Mouse (Mus musculus) cortical plate, adult 2 months (tissue): ENCODE results near the gene Flnb. TPM values are rescaled to one million over a fixed set of nuclear protein-coding genes. Genes with fewer than 3 reads are reported as not detected.

ENCODE experiments used
- H3K27ac ChIP-seq: fragments of 200-500 bp; 2 replicates; pipeline ENCODE4 v1.5.1; 2012; ENCODE audit warnings: low read length, control low read depth, inconsistent platforms; ENCODE audit not compliant: insufficient read depth
- H3K4me1 ChIP-seq: fragments of 200-500 bp; 2 replicates; pipeline ENCODE4 v1.6.1; 2011; ENCODE audit warnings: low read length; ENCODE audit not compliant: control insufficient read depth, insufficient read depth
- H3K4me3 ChIP-seq: fragments of 200-500 bp; 2 replicates; pipeline ENCODE4 v1.5.1; 2011; ENCODE audit warnings: mild to moderate bottlenecking, low read length, control low read depth; ENCODE audit not compliant: insufficient read depth
- CTCF ChIP-seq: fragments of 200-500 bp; IDR thresholded peaks from 2 replicates; pipeline ENCODE4 v1.5.1; 2011; ENCODE audit warnings: mild to moderate bottlenecking, control low read depth, low read length; ENCODE audit not compliant: insufficient read depth; ENCODE audit errors: extremely low read depth
- POLR2A ChIP-seq: fragments of 200-500 bp; IDR thresholded peaks from 2 replicates; pipeline ENCODE4 v1.6.1; 2011; ENCODE audit warnings: mild to moderate bottlenecking, low read length, control low read depth; ENCODE audit not compliant: insufficient read depth; ENCODE audit errors: extremely low read depth
- polyA plus RNA-seq: library from polyadenylated mRNA; depleted of rRNA; stranded (reverse); fragments of >200 nt; gene quantifications from 2 replicates; pipeline ENCODE4 v1.2.3, GENCODE M21; 2012

Flnb gene
- polyA plus RNA-seq, 1 experiment, result 35.4 TPM

DNA sequence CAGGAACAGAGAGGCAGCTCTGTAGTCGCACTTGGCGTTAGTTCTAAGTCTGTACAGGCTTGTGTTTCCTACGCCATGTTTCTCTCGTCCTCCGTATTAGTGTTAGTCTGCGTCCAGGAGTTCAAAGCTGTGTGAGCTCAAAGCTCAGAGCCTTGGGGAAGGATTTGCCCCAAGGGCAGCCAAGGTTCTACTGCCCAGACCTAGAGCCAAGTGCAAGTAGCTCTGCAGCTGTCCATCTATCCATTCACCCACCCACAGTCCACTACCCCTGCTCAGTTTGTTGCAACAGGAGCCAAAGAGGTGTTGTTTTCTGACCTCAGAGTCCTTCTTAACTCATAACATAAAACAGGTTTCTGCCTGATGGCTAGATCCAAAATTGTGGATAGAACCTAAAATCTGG, 70.5 kb downstream of the Flnb start:
- TF ChIP-seq POLR2A, result no peak
- no peak for TF ChIP-seq CTCF
- Histone ChIP-seq H3K4me1 (peaks cover 6% of the 10 kb centered on the region), H3K4me3 (no peak overlapping the region), H3K27ac (peak overlapping the region; percentile 64)

DNA sequence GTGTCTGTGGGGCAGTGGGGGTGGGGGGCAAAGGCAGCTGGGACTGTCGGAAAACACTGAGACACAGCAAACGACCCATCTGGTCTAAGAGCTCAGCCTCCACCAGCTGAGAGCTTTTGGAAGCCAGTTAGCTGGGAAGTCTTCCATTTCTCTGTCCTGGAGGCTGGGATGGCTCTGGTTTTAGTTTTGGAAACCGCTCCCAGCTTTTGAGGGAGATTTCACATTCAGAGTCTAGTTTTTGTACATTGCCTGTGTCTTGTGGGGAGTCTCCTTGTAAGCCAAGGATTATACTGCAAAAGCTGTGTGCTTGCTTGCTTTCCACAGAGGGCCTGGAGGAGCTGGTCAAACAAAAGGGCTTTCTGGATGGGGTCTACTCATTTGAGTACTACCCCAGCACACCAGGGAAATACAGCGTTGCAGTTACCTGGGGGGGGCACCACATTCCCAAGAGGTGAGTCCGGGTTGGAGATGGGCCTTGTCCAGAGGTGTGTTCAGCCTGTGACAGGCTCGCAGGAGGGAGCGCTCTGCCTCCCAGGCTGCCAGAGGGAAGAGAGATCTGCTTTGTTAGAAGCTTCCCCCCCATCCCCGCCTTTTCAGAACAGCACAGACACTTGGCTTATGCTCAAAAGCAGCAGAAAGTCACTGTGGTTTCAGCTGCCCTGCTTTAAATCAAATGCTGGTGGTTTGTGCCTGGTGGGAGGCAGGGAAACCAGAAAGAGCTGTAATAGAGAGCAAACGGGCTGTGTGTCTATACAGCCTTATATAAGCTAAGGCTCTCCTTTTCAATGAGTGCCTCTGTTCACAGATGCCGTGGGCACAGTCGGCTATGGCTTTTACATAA, 71.3 kb downstream of the Flnb start:
- Histone ChIP-seq H3K4me1 (peaks cover 6% of the 10 kb centered on the region), H3K4me3 (no peak overlapping the region), H3K27ac (peak overlapping the region; percentile 75)
- TF ChIP-seq POLR2A, result peak; percentile 49; the same call in 1 of the 2 replicates
- TF ChIP-seq CTCF, result no peak

DNA sequence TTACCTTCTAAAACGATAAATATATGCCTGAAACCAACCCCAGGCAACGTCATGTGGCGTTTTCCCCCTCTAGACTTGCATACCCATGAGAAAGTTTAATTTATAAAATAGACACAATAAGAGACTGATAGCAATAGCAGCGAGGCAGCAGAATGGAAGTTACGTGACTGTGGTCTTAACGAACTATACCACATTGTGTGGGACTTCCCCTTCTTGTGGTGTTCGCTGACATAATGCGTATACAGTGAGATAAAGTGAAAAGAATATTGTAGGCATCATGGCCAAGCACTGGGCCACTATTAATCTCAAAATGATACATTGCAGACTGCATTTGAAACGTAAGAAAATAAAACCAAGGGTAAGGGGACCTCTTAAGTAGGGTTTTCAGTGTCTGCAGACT, 72.1 kb downstream of the Flnb start:
- no peak for TF ChIP-seq CTCF
- no peak for TF ChIP-seq POLR2A
- Histone ChIP-seq H3K4me1 (peaks cover 6% of the 10 kb centered on the region), H3K27ac (peak overlapping the region; percentile 75), H3K4me3 (no peak overlapping the region)

DNA sequence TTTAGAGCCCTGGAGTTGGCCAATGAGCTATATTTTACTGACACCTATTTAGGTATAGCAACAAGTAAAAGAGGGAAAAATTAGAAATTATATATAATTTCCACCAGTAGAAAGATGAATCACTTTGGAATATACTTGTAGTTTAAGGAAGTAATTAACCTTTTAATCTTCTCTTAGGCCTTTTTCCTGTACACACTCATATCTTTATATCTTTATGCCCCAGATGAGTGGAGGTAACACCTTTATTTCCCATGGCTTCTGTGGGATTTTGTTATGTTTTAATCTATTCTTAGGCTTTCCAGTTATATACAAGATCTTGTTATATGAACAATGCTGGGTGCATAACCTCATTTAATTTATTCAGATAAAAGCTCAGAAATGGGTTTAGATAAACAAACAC, 73.6 kb downstream of the Flnb start:
- Histone ChIP-seq H3K4me3 (no peak overlapping the region), H3K4me1 (peaks cover 6% of the 10 kb centered on the region), H3K27ac (no peak overlapping the region)
- TF ChIP-seq POLR2A, result no peak
- no peak for TF ChIP-seq CTCF

DNA sequence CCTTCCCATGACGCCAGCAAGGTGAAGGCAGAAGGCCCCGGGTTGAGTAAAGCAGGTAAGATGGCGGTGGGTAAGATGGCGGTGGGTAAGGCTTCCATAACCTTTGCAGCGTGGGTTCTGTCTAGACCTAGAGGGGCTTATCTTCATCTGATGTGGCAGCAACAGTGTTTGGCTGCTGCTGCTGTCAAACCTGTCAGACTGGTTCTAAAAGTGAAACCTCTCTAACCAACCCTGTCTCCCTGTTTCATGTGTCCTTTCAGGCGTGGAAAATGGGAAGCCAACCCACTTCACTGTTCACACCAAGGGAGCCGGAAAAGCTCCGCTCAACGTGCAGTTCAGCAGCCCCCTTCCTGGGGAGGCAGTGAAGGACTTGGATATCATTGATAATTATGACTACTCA, 78.4 kb downstream of the Flnb start:
- H3K27ac ChIP-seq, result no peak overlapping the region
- TF ChIP-seq POLR2A (no peak), CTCF (no peak)
- H3K4me3 ChIP-seq, result no peak overlapping the region
- H3K4me1 ChIP-seq, result peaks cover 4% of the 10 kb centered on the region; the same call in 1 of the 2 replicates

DNA sequence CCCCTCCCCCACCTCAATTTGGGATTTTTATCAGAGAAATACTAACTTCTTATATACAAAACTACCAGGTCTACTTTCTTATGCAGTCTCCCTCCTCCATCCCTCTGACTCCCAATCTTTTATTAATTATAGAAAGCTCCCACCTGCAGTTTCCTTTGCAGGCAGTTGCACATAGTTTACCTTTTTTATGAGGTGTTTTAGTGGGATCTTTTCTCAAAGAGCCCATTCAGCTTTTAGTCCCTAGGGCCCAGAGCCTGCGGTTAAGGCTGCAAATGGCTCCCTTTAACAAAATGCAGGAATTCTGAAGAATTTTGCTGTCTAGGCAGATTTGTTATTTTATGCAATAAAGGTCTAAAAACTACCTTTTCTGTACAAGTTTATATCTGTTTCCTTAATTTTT, 78.9 kb downstream of the Flnb start:
- Histone ChIP-seq H3K4me1 (peaks cover 4% of the 10 kb centered on the region; the same call in 1 of the 2 replicates), H3K27ac (no peak overlapping the region), H3K4me3 (no peak overlapping the region)
- TF ChIP-seq CTCF, result no peak
- no peak for TF ChIP-seq POLR2A

DNA sequence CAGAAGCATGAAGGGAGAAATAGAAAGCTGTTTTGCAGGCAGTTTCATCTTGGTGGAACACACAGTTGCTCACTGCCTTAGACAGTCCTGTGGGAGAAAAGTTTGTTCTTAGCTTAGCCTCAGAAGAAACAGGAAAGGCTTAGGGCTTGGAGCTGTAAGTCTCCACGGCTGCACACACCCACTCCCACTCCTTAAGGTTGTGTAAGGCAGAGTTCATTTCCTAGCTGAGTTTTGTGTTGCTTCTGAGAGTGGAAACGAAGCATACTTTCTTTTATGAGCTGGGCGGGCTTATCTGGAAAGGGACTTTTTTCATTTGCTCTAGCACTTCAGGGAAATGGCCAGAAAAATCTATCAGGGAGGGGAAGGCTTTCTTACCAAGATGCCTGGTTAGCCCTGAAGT, 82.2 kb downstream of the Flnb start:
- H3K4me3 ChIP-seq, result no peak overlapping the region
- H3K27ac ChIP-seq, result no peak overlapping the region
- H3K4me1 ChIP-seq, result peaks cover 4% of the 10 kb centered on the region; the same call in 1 of the 2 replicates
- TF ChIP-seq CTCF (no peak), POLR2A (no peak)

DNA sequence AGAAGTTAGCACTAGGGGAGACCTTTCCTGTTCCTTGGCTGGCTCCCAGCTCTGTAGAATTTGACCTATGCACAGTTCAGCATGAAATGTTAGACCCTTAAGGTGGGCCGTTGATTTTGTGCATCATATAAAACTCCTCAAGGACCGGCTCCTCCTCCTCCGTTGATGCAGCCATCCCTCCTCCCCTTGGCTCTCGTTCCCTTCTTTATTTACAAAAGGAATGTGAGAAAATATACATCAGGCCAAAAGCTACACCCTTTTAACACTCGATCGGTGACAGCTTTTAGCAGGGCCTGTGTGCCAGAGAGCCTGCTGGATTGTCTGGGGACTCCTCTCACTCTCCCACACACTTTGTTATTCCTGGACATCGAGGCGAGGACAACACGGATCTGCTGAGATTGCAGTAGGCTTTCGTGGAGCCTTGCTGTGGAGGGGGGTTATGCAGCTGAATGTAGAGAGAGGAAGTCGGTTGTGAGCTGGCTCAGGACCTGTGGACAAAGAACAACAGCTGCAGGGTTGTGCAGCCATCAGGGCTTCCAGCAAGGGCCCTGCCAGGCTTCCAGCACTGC, 82.8 kb downstream of the Flnb start:
- Histone ChIP-seq H3K27ac (no peak overlapping the region), H3K4me1 (peaks cover 4% of the 10 kb centered on the region; the same call in 1 of the 2 replicates), H3K4me3 (no peak overlapping the region)
- no peak for TF ChIP-seq CTCF
- TF ChIP-seq POLR2A, result no peak

DNA sequence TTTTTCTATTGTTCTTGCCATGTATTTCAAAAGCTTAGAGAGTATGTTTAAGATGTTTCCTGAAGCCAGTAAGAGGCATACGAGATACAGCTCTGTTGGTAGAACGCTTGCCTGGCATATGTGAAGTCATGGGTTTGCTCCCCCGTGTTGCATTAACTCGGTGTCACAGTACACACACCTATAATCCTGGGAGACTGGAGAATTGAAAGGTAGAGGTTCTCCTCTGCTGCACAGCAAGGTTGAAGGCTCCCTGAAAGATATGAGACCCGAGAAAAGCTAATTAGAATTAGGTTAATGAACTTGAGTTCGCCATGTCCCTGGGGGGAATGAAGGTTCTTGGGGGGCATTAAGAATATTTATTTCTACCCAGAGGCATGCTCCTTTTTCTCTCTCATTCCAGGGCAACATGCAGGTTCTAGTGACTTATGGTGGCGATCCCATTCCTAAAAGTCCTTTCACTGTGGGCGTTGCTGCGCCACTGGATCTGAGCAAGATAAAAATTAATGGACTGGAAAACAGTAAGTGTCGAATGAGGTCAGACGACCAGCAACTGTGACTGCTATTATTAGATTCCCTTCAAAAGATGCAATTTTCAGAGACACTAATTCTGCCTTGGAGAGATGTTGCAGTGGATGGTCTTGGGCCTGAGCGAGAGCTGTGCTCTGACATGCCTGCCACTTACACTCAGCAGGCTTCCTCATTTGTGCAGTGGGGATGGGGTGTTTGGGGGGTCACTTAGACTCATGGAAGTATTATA, 83.9 kb downstream of the Flnb start:
- Histone ChIP-seq H3K27ac (no peak overlapping the region), H3K4me3 (no peak overlapping the region), H3K4me1 (peaks cover 4% of the 10 kb centered on the region; the same call in 1 of the 2 replicates)
- no peak for TF ChIP-seq CTCF
- no peak for TF ChIP-seq POLR2A

DNA sequence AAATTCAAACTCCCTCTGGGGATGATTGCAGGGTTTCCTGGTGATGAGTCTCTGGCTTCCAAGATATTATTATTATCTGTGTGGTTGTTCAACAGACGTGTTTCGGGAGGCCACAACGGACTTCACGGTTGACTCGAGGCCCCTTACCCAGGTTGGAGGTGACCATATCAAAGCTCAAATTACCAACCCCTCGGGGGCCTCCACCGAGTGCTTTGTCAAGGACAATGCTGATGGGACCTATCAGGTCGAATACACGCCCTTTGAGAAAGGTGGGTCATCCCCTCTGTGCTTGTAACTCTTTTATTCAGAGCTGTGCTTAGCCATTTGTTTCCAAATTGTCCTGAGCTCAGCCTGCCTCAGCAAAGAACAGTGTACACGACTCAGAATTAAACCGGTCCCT, 89.3 kb downstream of the Flnb start:
- Histone ChIP-seq H3K4me3 (no peak overlapping the region), H3K4me1 (no peaks in the 10 kb centered on the region)
- no peak for TF ChIP-seq POLR2A
- TF ChIP-seq CTCF, result no peak

DNA sequence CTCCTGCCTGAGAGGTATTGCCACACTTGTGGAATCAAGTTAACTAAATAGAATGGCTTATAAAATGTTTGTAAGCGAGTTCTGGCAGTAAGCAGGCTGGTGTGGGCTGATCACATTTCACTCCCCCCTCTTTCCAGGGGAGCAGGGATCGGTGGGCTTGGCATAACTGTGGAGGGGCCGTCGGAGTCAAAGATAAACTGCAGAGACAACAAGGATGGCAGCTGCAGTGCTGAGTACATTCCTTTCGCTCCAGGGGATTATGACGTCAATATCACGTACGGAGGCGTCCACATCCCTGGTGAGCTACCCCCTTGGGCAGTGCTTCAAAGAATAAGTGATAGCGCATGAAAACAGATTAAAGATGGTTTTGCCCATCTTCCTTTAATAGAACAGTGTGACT, 91.7 kb downstream of the Flnb start:
- TF ChIP-seq CTCF (no peak), POLR2A (no peak)
- H3K4me3 ChIP-seq, result no peak overlapping the region
- H3K4me1 ChIP-seq, result no peaks in the 10 kb centered on the region
- no peak overlapping the region for H3K27ac ChIP-seq

More for the DNA sequence above, 89.3 kb downstream of the Flnb start:
- H3K27ac ChIP-seq, result no peak overlapping the region
